Mouse (Mus musculus): Measurements from ENCODE around the gene Col16a1. TPM values are rescaled to one million over a fixed set of nuclear protein-coding genes. Genes with fewer than 3 reads are reported as not detected.

Gene Col16a1
- total and polyA plus RNA-seq, 3 experiments, result 0.25 to 0.50 TPM; not detected in 1

DNA sequence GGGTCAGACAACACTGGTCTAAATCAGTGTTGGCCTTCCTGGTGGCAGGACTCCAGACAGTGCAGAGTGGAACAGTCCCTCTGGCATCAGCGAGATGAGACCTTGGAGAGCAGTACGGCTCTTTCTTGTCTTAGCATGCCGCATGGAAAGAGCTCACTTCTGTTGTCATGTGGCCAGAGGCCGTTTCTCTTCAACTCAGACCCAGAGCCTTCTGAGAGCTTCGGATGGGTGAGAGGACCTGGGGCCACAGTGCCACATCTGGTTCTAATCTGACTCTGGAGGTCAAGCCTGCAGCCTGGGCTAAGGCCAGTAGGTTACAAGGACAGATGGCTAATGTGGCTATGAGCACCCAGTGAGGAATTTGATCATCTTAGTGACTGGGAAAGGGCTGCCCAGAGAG, 78.3 kb downstream of the Col16a1 start:
- DNase-seq (ENCODE audit: low read depth, low spot score), result no peak
- Histone ChIP-seq H3K27me3 (ENCODE audit: control insufficient read depth in 1 of 2, insufficient read depth in 2 of 2, low read length in 2 of 2) (no peaks in the 10 kb centered on the region), H3K36me3 (ENCODE audit: control insufficient read depth in 1 of 2, insufficient read depth in 2 of 2, low read length in 2 of 2) (0 out of 4 replicates have a peak, but pooled peaks cover 0 to 2% of the 10 kb centered on the region in 2 experiments), H3K9me3 (replicated peaks; ENCODE audit: insufficient read depth, low read length) (no peaks in the 10 kb centered on the region), H3K4me3 (ENCODE audit: control insufficient read depth in 1 of 2, insufficient read depth in 1 of 2, low read depth in 2 of 2, low read length in 2 of 2) (no peak overlapping the region), H3K9ac (ENCODE audit: control insufficient read depth, low read depth, low read length, poor library complexity, severe bottlenecking) (no peak overlapping the region), H3K27ac (ENCODE audit: control insufficient read depth, low read depth, low read length) (no peak overlapping the region), H3K79me2 (ENCODE audit: control insufficient read depth, insufficient read depth, low read length, poor library complexity) (no peaks in the 10 kb centered on the region), H3K4me1 (ENCODE audit: control insufficient read depth in 1 of 2, insufficient read depth in 2 of 2, low read length in 2 of 2) (peaks cover 0 to 6% of the 10 kb centered on the region in 2 experiments; a peak in 1 of 4 replicates)
- no peak for TF ChIP-seq RAD21 (IDR thresholded peaks at IDR 0.05; ENCODE audit: low read depth, low read length)
- no peak for TF ChIP-seq POLR2A (IDR thresholded peaks at IDR 0.05; ENCODE audit: control insufficient read depth in 1 of 2, insufficient read depth in 1 of 2, low read depth in 1 of 2, low read length in 2 of 2, poor library complexity in 1 of 2)
- no peak for TF ChIP-seq MYC (IDR thresholded peaks at IDR 0.05; ENCODE audit: low read depth, low read length)
- TF ChIP-seq TBP (IDR thresholded peaks at IDR 0.05; ENCODE audit: low read depth, low read length), result no peak
- TF ChIP-seq CHD2 (IDR thresholded peaks at IDR 0.05; ENCODE audit: low read length), result no peak
- TF ChIP-seq USF2 (IDR thresholded peaks at IDR 0.05; ENCODE audit: borderline replicate concordance in 1 of 2, insufficient read depth in 1 of 2, low read depth in 1 of 2, low read length in 2 of 2), result no peak
- no peak for TF ChIP-seq TAL1 (IDR thresholded peaks at IDR 0.05; ENCODE audit: low read length)
- TF ChIP-seq MEF2A (IDR thresholded peaks at IDR 0.05; ENCODE audit: extremely low read depth, insufficient replicate concordance, low read depth, low read length, poor library complexity, severe bottlenecking), result no peak
- no peak for TF ChIP-seq GABPA (IDR thresholded peaks at IDR 0.05; ENCODE audit: low read depth, low read length)
- no peak for TF ChIP-seq HCFC1 (IDR thresholded peaks at IDR 0.05; ENCODE audit: low read depth, low read length)
- TF ChIP-seq MYB (IDR thresholded peaks at IDR 0.05; ENCODE audit: low read depth, low read length), result no peak
- TF ChIP-seq MAZ (IDR thresholded peaks at IDR 0.05; ENCODE audit: low read depth, low read length), result no peak
- TF ChIP-seq USF1 (IDR thresholded peaks at IDR 0.05; ENCODE audit: low read depth, low read length), result no peak
- TF ChIP-seq BHLHE40 (IDR thresholded peaks at IDR 0.05; ENCODE audit: borderline replicate concordance, low read depth, low read length), result no peak

DNA sequence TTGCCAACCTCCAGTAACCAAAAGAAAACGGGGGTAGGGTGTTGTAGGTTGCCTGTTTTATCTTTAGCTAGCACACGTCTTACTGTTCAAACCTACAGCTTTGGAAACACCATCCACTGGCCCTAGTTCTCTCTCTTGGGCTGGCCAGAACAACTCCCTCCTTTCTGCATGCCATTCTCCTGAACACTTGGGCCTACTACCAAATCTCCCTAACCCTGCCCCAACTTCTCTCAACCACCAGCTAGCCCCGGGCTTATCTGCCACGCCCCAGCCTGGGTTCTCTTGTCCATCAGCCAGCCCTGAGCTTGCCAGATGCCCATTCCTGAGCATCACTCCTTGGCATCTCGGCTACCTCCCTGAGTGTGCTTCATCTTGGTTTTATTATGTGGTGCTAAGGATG, 81.3 kb downstream of the Col16a1 start:
- Histone ChIP-seq H3K27ac (ENCODE audit: control insufficient read depth, low read depth, low read length) (no peak overlapping the region), H3K4me1 (ENCODE audit: control insufficient read depth in 1 of 2, insufficient read depth in 2 of 2, low read length in 2 of 2) (peaks cover 0 to 13% of the 10 kb centered on the region in 2 experiments; a peak in 2 of 4 replicates), H3K9ac (ENCODE audit: control insufficient read depth, low read depth, low read length, poor library complexity, severe bottlenecking) (no peak overlapping the region), H3K9me3 (replicated peaks; ENCODE audit: insufficient read depth, low read length) (no peaks in the 10 kb centered on the region), H3K4me3 (ENCODE audit: control insufficient read depth in 1 of 2, insufficient read depth in 1 of 2, low read depth in 2 of 2, low read length in 2 of 2) (no peak overlapping the region), H3K79me2 (ENCODE audit: control insufficient read depth, insufficient read depth, low read length, poor library complexity) (no peaks in the 10 kb centered on the region), H3K36me3 (ENCODE audit: control insufficient read depth in 1 of 2, insufficient read depth in 2 of 2, low read length in 2 of 2) (0 out of 4 replicates have a peak, but pooled peaks cover 0 to 2% of the 10 kb centered on the region in 2 experiments), H3K27me3 (ENCODE audit: control insufficient read depth in 1 of 2, insufficient read depth in 2 of 2, low read length in 2 of 2) (no peaks in the 10 kb centered on the region)
- no peak for DNase-seq (ENCODE audit: low read depth, low spot score)
- TF ChIP-seq NELFE (IDR thresholded peaks at IDR 0.05; ENCODE audit: low read depth, low read length), result no peak
- no peak for TF ChIP-seq TBP (IDR thresholded peaks at IDR 0.05; ENCODE audit: low read depth, low read length)
- TF ChIP-seq MAZ (IDR thresholded peaks at IDR 0.05; ENCODE audit: low read depth, low read length), result no peak
- no peak for TF ChIP-seq RAD21 (IDR thresholded peaks at IDR 0.05; ENCODE audit: low read depth, low read length)
- no peak for TF ChIP-seq ZMIZ1 (IDR thresholded peaks at IDR 0.05; ENCODE audit: low read depth, low read length)
- no peak for TF ChIP-seq CHD2 (IDR thresholded peaks at IDR 0.05; ENCODE audit: low read length)
- TF ChIP-seq RCOR1 (IDR thresholded peaks at IDR 0.05; ENCODE audit: low read depth, low read length), result no peak
- no peak for TF ChIP-seq UBTF (IDR thresholded peaks at IDR 0.05; ENCODE audit: borderline replicate concordance, insufficient read depth, low read depth, low read length)
- TF ChIP-seq MAX (IDR thresholded peaks at IDR 0.05; ENCODE audit: low read length), result no peak
- TF ChIP-seq ELF1 (IDR thresholded peaks at IDR 0.05; ENCODE audit: low read depth, low read length), result no peak
- TF ChIP-seq GABPA (IDR thresholded peaks at IDR 0.05; ENCODE audit: low read depth, low read length), result no peak
- no peak for TF ChIP-seq ZNF384 (IDR thresholded peaks at IDR 0.05; ENCODE audit: low read depth, low read length)
- TF ChIP-seq GATA1 (IDR thresholded peaks at IDR 0.05; ENCODE audit: low read depth, low read length), result no peak
- TF ChIP-seq USF1 (IDR thresholded peaks at IDR 0.05; ENCODE audit: low read depth, low read length), result no peak
- no peak for TF ChIP-seq MXI1 (IDR thresholded peaks at IDR 0.05; ENCODE audit: low read depth, low read length)
